Mouse (Mus musculus) granulocyte monocyte progenitor cell, adult 5-6 weeks (primary cell): Measurements from ENCODE around the gene Ccdc8. TPM values are rescaled to one million over a fixed set of nuclear protein-coding genes. Genes with fewer than 3 reads are reported as not detected.

Experiments used
- ATAC-seq: replicated peaks from 2 replicates; pipeline ENCODE4 v1.8.0; 2016; ENCODE audit warnings: mild to moderate bottlenecking, moderate TSS enrichment, inconsistent platforms; ENCODE audit not compliant: poor library complexity, severe bottlenecking
- total RNA-seq, 2 experiments: library from RNA; stranded (forward) in 1 of 2; stranded (reverse) in 1 of 2; fragments of 200-712, 200-1000 nt in 1 of 2; fragments of >200 nt in 1 of 2; fragmentation: Nextera tagmentation in 1 of 2; gene quantifications; 2 replicates each; pipeline ENCODE4 v1.2.3; 2014 to 2017

The Ccdc8 gene
- total RNA-seq, 2 experiments from 2014 or later: 4.6 to 6.5 TPM

- ATAC-seq: no peak
Measured at GRCm38 (mm10) chr7:17038018-17038695, 45.6 kb downstream of the Ccdc8 start.

- ATAC-seq: no peak
Measured at GRCm38 (mm10) chr7:17039373-17039772, 46.9 kb downstream of the Ccdc8 start.

- ATAC-seq: no peak
Measured at GRCm38 (mm10) chr7:17045743-17046142, 53.2 kb downstream of the Ccdc8 start.

Other genes starting within 250 kb of the Ccdc8 start
- gene Slc1a5, start 211.4 kb upstream of the Ccdc8 start, total RNA-seq (2014; fragmentation: Nextera tagmentation): 110 and 118 TPM in 2 replicates
- gene Slc1a5, start 211.4 kb upstream of the Ccdc8 start, total RNA-seq (2017): 46.4 and 47.2 TPM in 2 replicates
- gene Strn4, start 176.8 kb upstream of the Ccdc8 start, total RNA-seq (2014; fragmentation: Nextera tagmentation): 36.8 and 50.4 TPM in 2 replicates
- 47.0 and 63.5 TPM in 2 replicates for gene Strn4, start 176.8 kb upstream of the Ccdc8 start, total RNA-seq (2017)
- 8.1 and 10.5 TPM in 2 replicates for gene Fkrp, start 176.0 kb upstream of the Ccdc8 start, total RNA-seq (2014; fragmentation: Nextera tagmentation)
- 9.3 and 11.0 TPM in 2 replicates for gene Fkrp, start 176.0 kb upstream of the Ccdc8 start, total RNA-seq (2017)
- 9.6 and 14.6 TPM in 2 replicates for gene Prkd2, start 149.8 kb upstream of the Ccdc8 start, total RNA-seq (2014; fragmentation: Nextera tagmentation)
- gene Prkd2, start 149.8 kb upstream of the Ccdc8 start, total RNA-seq (2017): 3.4 and 11.9 TPM in 2 replicates
- not detected in 2 replicates for gene Dact3, start 117.4 kb upstream of the Ccdc8 start, total RNA-seq (2014; fragmentation: Nextera tagmentation)
- gene Dact3, start 117.4 kb upstream of the Ccdc8 start, total RNA-seq (2017): 0.31 and 0.69 TPM in 2 replicates
- not detected in 2 replicates for gene Gng8, start 100.9 kb upstream of the Ccdc8 start, total RNA-seq (2014; fragmentation: Nextera tagmentation)
- 0.26 and 0.62 TPM in 2 replicates for gene Gng8, start 100.9 kb upstream of the Ccdc8 start, total RNA-seq (2017)
- gene Ptgir, start 86.2 kb upstream of the Ccdc8 start, total RNA-seq (2014; fragmentation: Nextera tagmentation): 1.1 and 1.2 TPM in 2 replicates
- gene Ptgir, start 86.2 kb upstream of the Ccdc8 start, total RNA-seq (2017): 2.2 and 2.6 TPM in 2 replicates
- 188 and 246 TPM in 2 replicates for gene Calm3, start 68.6 kb upstream of the Ccdc8 start, total RNA-seq (2014; fragmentation: Nextera tagmentation)
- gene Calm3, start 68.6 kb upstream of the Ccdc8 start, total RNA-seq (2017): 463 and 465 TPM in 2 replicates
- not detected in 2 replicates for gene Pnmal2, start 48.0 kb upstream of the Ccdc8 start, total RNA-seq (2014; fragmentation: Nextera tagmentation)
- gene Pnmal2, start 48.0 kb upstream of the Ccdc8 start, total RNA-seq (2017): 0.04 TPM in 1 of 2 replicates, not detected in the other
- gene Pnmal1, start 33.0 kb upstream of the Ccdc8 start, total RNA-seq (2014; fragmentation: Nextera tagmentation): not detected in 2 replicates
- gene Pnmal1, start 33.0 kb upstream of the Ccdc8 start, total RNA-seq (2017): not detected in 2 replicates
- gene Gm42372, start 9.6 kb upstream of the Ccdc8 start, total RNA-seq (2014; fragmentation: Nextera tagmentation): 0.09 TPM in 1 of 2 replicates, not detected in the other
- 0.04 TPM in 1 of 2 replicates, not detected in the other for gene Gm42372, start 9.6 kb upstream of the Ccdc8 start, total RNA-seq (2017)
- gene Ppp5c, start 35.2 kb downstream of the Ccdc8 start, total RNA-seq (2014; fragmentation: Nextera tagmentation): 96.2 and 123 TPM in 2 replicates
- gene Ppp5c, start 35.2 kb downstream of the Ccdc8 start, total RNA-seq (2017): 81.0 and 89.8 TPM in 2 replicates
- gene Hif3a, start 69.7 kb downstream of the Ccdc8 start, total RNA-seq (2014; fragmentation: Nextera tagmentation): 0.04 and 1.1 TPM in 2 replicates
- 0.05 and 0.47 TPM in 2 replicates for gene Hif3a, start 69.7 kb downstream of the Ccdc8 start, total RNA-seq (2017)
- 0.15 and 0.49 TPM in 2 replicates for gene Psg16, start 81.3 kb downstream of the Ccdc8 start, total RNA-seq (2014; fragmentation: Nextera tagmentation)
- gene Psg16, start 81.3 kb downstream of the Ccdc8 start, total RNA-seq (2017): 0.22 and 0.41 TPM in 2 replicates
- gene Ceacam3, start 157.6 kb downstream of the Ccdc8 start, total RNA-seq (2014; fragmentation: Nextera tagmentation): not detected in 2 replicates
- not detected in 2 replicates for gene Ceacam3, start 157.6 kb downstream of the Ccdc8 start, total RNA-seq (2017)
- not detected in 2 replicates for gene Psg29, start 210.8 kb downstream of the Ccdc8 start, total RNA-seq (2014; fragmentation: Nextera tagmentation)
- not detected in 2 replicates for gene Psg29, start 210.8 kb downstream of the Ccdc8 start, total RNA-seq (2017)